Mouse (Mus musculus): ENCODE measurements around the gene Gm13030. TPM values are rescaled to one million over a fixed set of nuclear protein-coding genes. Genes with fewer than 3 reads are reported as not detected.

The Gm13030 gene
- polyA plus RNA-seq, 1 experiment from 2014 or later: not detected

DNA sequence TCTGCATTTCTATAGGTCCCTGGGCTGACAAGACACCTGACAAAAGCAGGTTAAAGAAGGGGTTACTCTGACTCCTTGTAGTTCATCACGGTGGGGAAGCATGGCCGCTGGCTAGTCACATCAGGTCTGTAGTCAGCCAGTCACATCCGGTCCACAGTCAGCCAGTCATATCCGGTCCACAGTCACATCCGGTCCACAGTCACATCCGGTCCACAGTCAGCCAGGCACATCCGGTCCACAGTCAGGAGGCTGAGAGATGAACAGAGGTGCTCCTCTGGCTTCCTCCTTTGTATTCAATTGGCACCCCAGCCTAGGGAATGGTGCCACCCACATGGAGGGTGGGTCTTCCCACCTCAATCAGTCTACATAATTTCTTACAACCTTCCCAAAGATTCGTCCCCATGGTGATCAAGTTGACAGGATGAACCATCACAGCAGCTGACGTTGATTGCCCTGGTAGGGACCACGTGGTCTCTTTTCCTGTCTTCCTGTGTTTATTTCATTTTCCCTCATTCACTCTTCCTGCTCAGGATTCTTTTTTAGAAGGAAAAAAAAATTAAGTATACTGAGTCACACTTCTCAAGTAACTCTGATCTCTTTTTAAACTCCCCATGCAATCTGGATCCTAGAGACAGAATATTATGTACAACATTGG is 10.3 kb downstream of the Gm13030 start, which contains the start of gene Pla2g5:
Gene Pla2g5 (minus strand): TSS at position 139 of the 655 bp plus-strand sequence.
- H3K4me2 ChIP-seq: no peak within 1 kb of the TSS
- 74% methylated on average over 10 of the region's 10 CpGs for WGBS
- no peak within 1 kb of the TSS for H3K27ac ChIP-seq
- no peak within 1 kb of the TSS for H3K4me3 ChIP-seq
- no peak for ATAC-seq (replicated peaks)
- H3K27me3 ChIP-seq (replicated peaks): no peaks in the 10 kb centered on the region
- no peaks in the 10 kb centered on the region for H3K9me3 ChIP-seq
- no peaks in the 10 kb centered on the region for H3K36me3 ChIP-seq (replicated peaks)
- H3K9ac ChIP-seq: no peak within 1 kb of the TSS
- H3K4me1 ChIP-seq: peaks cover 11% of the 10 kb centered on the region; the same call in 1 of the 2 replicates

DNA sequence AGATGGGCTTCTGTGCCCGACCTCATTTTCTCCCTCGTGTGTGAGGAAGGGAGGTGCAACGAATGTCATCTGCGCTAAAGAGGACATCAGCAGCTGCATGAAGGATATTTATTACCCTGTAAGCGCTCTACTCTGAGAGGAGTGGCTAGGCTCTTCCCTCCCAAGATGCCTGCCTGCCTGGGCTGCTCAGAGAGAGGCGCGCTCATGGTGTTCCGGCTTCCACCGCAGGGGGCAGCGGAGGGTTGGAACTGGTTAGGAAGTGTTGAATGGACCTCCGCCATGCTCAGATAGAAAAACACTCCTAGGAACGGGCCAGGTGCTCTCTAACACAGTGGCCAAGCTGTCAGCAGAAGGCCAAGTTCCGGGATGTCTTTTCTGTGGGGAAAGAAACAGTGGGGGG is 14.0 kb downstream of the Gm13030 start:
- peak overlapping the region; percentile 37 for H3K4me3 ChIP-seq
- H3K27ac ChIP-seq: peak overlapping the region; percentile 71; the same call in 1 of the 2 replicates
- no peaks in the 10 kb centered on the region; the same call in 1 of the 2 replicates for H3K27me3 ChIP-seq (replicated peaks)
- 6% methylated on average over 13 of the region's 13 CpGs for WGBS
- H3K4me2 ChIP-seq: peak overlapping the region; percentile 50
- peak; percentile 92 for ATAC-seq (replicated peaks)
- H3K36me3 ChIP-seq (replicated peaks): no peaks in the 10 kb centered on the region
- peak overlapping the region; percentile 45 for H3K9ac ChIP-seq
- no peaks in the 10 kb centered on the region for H3K9me3 ChIP-seq
- peaks cover 11% of the 10 kb centered on the region; the same call in 1 of the 2 replicates for H3K4me1 ChIP-seq

DNA sequence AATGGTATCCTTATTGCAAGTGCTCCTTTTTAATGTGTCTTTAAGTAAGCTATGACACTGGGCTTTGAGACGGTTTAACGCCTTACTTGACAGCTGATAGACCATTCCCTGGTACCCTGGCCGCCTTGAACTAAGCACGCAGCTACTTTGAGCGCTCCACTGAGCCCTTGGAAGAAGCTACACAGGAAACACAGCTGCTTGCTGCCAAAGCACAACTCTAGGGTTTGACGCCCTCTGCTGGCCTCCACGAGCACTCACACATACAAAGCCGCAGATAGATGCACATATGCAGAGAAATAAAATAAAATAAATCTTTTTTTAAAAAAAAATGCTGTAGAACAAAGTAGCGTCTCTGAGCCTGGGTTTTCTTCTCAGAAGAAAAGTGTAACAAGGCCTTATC is 14.5 kb downstream of the Gm13030 start:
- Histone ChIP-seq H3K4me1 (peaks cover 11% of the 10 kb centered on the region; the same call in 1 of the 2 replicates), H3K4me3 (peak overlapping the region; percentile 37), H3K36me3 (replicated peaks) (no peaks in the 10 kb centered on the region), H3K27ac (peak overlapping the region; percentile 71; the same call in 1 of the 2 replicates), H3K4me2 (peak overlapping the region; percentile 50), H3K9me3 (no peaks in the 10 kb centered on the region), H3K27me3 (replicated peaks) (no peaks in the 10 kb centered on the region; the same call in 1 of the 2 replicates), H3K9ac (peak overlapping the region; percentile 45)
- ATAC-seq (replicated peaks): 0 out of 2 replicates have a peak, but pooled peaks have one; percentile 48
- 12% methylated on average over 9 of the region's 9 CpGs for WGBS

DNA sequence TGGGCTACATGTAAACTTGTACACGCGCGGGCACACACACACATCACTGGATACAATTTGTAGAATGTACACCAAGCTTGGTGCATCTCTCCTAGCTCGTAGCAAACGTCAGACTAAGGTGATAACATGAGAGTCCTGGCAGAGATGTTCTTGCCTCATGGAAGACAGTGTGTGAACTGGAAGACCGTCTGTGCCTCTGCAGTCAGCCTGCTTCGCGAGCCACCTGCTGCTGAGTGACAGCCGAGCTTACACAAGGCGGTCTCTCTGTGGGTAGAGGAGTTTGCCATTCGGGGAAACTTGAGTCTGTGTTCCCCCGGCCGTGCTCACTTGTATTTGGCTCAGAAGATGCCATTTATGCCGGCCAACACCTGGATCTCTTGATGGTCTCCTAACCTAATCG is 15.3 kb downstream of the Gm13030 start:
- Histone ChIP-seq H3K4me2 (no peak overlapping the region), H3K9me3 (no peaks in the 10 kb centered on the region), H3K9ac (no peak overlapping the region), H3K27me3 (replicated peaks) (no peaks in the 10 kb centered on the region; the same call in 1 of the 2 replicates), H3K27ac (no peak overlapping the region), H3K4me3 (no peak overlapping the region), H3K4me1 (peaks cover 11% of the 10 kb centered on the region; the same call in 1 of the 2 replicates), H3K36me3 (replicated peaks) (no peaks in the 10 kb centered on the region)
- ATAC-seq (replicated peaks): no peak
- 86% methylated on average over 15 of the region's 15 CpGs for WGBS

DNA sequence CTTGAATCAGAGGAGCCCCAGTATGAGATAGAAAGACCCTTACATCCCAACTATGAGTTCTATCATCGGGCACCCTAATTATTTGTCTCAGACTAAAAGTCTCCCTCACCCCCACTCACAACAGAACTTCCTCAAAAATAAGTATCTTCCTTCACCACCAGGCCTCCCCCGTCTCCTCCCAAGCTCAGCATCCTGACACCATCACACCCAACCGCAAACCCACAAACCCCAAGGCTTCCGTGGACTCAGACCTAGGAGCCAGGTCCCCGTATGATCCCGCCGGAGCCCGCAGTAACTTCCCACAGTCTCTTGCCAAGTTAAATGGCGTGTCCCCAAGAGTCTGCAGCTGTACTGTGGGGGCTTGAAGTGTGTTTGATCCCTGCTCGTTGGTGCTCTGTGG is 16.2 kb downstream of the Gm13030 start:
- Histone ChIP-seq H3K36me3 (replicated peaks) (no peaks in the 10 kb centered on the region), H3K27me3 (replicated peaks) (no peaks in the 10 kb centered on the region; the same call in 1 of the 2 replicates), H3K4me3 (no peak overlapping the region), H3K4me2 (no peak overlapping the region), H3K9ac (no peak overlapping the region), H3K27ac (no peak overlapping the region), H3K9me3 (no peaks in the 10 kb centered on the region), H3K4me1 (peaks cover 11% of the 10 kb centered on the region; the same call in 1 of the 2 replicates)
- 88% methylated on average over 10 of the region's 10 CpGs for WGBS
- no peak for ATAC-seq (replicated peaks)

DNA sequence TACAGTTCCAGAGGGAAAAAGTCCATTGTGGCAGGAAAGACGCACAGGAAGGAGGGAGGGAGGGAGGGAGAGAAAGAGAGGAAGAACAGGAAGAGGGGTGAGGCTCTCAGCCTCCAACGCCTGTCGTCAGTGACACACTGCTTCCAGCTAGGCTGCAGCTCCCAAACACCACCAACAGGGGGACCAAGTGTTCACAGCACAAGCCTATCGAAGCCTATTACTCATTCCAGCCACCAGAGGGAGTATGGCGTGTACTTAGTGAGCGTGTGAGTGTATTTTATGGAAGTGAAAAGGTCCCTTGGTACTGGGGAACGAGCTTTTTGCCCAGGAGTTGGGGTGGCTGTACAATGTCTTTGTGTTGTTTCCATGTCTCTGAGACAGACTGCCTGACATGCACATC is 17.3 kb downstream of the Gm13030 start:
- WGBS: 35% methylated on average over 7 of the region's 7 CpGs
- no peak overlapping the region for H3K27ac ChIP-seq
- H3K36me3 ChIP-seq (replicated peaks): no peaks in the 10 kb centered on the region
- H3K9ac ChIP-seq: no peak overlapping the region
- H3K27me3 ChIP-seq (replicated peaks): peaks cover 2% of the 10 kb centered on the region; the same call in 1 of the 2 replicates
- peaks cover 11% of the 10 kb centered on the region; the same call in 1 of the 2 replicates for H3K4me1 ChIP-seq
- no peaks in the 10 kb centered on the region for H3K9me3 ChIP-seq
- H3K4me3 ChIP-seq: no peak overlapping the region
- no peak for ATAC-seq (replicated peaks)
- no peak overlapping the region for H3K4me2 ChIP-seq

DNA sequence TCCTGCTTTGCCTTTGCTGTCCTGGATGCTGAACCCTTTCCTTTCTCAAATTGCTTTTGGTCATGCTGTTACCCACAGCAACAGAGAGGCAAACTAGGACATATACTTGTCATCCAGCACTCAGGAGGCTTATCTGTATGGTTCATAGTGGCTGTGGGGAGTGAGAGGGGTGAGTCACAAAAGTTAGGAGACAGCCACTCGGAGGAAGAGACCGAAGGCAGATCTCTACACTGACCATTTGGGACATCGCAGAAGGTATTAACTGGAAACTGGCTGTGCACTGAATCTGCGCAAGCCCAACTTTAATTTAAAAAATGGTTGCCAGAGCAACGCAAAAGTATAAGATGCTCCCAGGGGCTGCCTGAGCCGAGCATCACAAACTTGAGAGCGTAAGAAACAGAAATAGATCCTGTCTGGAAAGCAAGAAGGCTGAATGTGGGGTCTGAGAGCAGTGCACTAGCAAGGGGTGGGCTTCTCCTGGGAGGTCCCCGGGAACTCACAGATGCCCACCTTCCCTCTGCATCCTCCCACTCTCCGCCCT is 18.6 kb downstream of the Gm13030 start:
- Histone ChIP-seq H3K4me2 (no peak overlapping the region), H3K9me3 (no peaks in the 10 kb centered on the region), H3K36me3 (replicated peaks) (no peaks in the 10 kb centered on the region), H3K27ac (no peak overlapping the region), H3K4me1 (peaks cover 9% of the 10 kb centered on the region; the same call in 1 of the 2 replicates), H3K4me3 (no peak overlapping the region), H3K27me3 (replicated peaks) (peaks cover 2% of the 10 kb centered on the region; the same call in 1 of the 2 replicates), H3K9ac (no peak overlapping the region)
- WGBS: 74% methylated on average over 9 of the region's 9 CpGs
- no peak for ATAC-seq (replicated peaks)

DNA sequence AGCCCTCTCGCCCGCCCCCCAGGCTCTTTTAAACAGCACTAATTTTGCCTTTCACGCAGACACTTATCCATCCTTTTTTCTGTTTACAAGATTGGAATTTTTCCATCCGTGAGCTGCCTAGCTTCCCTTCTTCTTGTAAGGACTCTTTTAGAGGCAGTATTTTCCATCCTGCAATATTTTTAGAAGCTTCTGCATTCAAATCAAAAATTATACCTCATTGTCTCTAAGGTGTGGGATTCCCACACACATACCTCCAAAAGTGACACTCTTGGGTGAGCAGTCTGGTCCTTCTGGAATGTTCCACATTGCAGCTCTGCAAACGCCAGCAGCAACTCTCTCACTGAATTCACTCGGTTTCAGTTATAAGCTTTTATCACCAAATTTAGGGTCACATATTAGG is 20.8 kb downstream of the Gm13030 start:
- Histone ChIP-seq H3K36me3 (replicated peaks) (no peaks in the 10 kb centered on the region), H3K9ac (no peak overlapping the region), H3K9me3 (no peaks in the 10 kb centered on the region), H3K27ac (no peak overlapping the region), H3K4me2 (no peak overlapping the region), H3K4me3 (no peak overlapping the region), H3K27me3 (replicated peaks) (peaks cover 2% of the 10 kb centered on the region; the same call in 1 of the 2 replicates), H3K4me1 (no peaks in the 10 kb centered on the region)
- 78% methylated on average over 6 of the region's 6 CpGs for WGBS
- ATAC-seq (replicated peaks): no peak

DNA sequence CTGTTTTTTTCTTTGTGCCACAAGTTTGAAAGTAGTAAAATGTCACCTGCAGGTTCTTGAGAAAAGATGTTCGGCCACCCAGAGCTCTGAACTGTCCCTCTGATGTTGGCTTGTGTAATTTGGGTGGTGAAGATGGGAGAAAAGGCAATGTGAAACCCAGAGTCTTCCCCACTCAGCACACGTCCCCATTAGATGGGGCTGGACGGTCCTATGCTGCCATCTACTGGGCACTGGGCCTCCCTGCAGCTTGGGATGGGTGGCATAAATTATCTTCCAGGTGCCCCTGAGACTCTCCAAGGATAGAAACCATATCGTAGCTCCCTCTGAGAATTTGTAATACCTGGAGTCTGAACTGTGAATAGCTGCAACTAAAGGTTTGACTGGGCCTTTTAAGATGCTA is 22.3 kb downstream of the Gm13030 start:
- Histone ChIP-seq H3K4me2 (no peak overlapping the region), H3K27ac (no peak overlapping the region), H3K36me3 (replicated peaks) (no peaks in the 10 kb centered on the region), H3K4me1 (no peaks in the 10 kb centered on the region), H3K9ac (no peak overlapping the region), H3K27me3 (replicated peaks) (peaks cover 2% of the 10 kb centered on the region; the same call in 1 of the 2 replicates), H3K4me3 (no peak overlapping the region), H3K9me3 (no peaks in the 10 kb centered on the region)
- ATAC-seq (replicated peaks): peak; percentile 74
- WGBS: 5% methylated on average over 4 of the region's 4 CpGs

DNA sequence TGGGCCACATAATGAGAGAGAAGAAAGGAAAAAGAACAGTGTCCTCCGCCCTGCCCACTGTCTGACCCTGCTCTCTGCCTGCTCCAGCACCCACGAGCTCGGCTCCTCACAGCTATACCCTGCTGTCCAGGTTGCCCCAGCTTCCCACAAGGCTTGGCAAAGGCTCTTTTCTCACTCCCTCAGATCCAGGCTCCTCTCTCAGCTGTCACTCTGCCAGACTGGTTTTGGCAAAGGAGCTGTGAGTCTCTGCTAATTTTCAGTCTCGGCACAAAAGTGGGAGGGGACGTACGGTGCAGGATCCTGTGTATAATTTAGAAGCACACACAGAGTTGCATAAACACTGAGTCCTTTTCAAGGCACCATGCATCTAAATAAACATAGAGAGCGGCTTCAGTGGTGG is 32.4 kb downstream of the Gm13030 start:
- H3K4me3 ChIP-seq: no peak overlapping the region
- H3K4me2 ChIP-seq: no peak overlapping the region
- H3K27ac ChIP-seq: no peak overlapping the region
- H3K36me3 ChIP-seq (replicated peaks): no peaks in the 10 kb centered on the region
- no peak overlapping the region for H3K9ac ChIP-seq
- H3K27me3 ChIP-seq (replicated peaks): no peaks in the 10 kb centered on the region
- ATAC-seq (replicated peaks): no peak
- no peaks in the 10 kb centered on the region for H3K4me1 ChIP-seq
- H3K9me3 ChIP-seq: no peaks in the 10 kb centered on the region
- 78% methylated on average over 7 of the region's 7 CpGs for WGBS

DNA sequence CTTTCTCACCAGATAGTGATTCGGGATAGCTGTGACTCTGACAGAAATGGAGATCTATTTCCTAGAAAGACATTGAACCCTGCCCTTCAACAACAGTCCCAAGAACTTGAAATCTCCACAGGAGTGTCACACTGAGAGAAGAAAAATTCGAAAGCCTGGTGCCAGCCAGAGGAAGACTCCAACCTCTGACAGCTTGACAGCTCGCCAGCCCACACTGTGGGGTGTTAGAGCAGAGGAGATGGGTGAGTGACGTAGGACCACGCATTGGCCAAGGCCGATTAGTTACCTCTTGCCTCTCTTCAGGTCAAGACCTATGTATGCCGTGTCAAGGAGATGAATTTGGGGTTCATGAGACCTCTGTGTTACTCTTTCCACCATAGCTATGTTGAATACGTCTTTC is 33.0 kb downstream of the Gm13030 start:
- H3K9ac ChIP-seq: no peak overlapping the region
- no peak overlapping the region for H3K27ac ChIP-seq
- H3K27me3 ChIP-seq (replicated peaks): no peaks in the 10 kb centered on the region
- H3K4me1 ChIP-seq: no peaks in the 10 kb centered on the region
- no peaks in the 10 kb centered on the region for H3K9me3 ChIP-seq
- no peak for ATAC-seq (replicated peaks)
- no peak overlapping the region for H3K4me3 ChIP-seq
- WGBS: 88% methylated on average over 8 of the region's 8 CpGs
- no peak overlapping the region for H3K4me2 ChIP-seq
- H3K36me3 ChIP-seq (replicated peaks): no peaks in the 10 kb centered on the region

DNA sequence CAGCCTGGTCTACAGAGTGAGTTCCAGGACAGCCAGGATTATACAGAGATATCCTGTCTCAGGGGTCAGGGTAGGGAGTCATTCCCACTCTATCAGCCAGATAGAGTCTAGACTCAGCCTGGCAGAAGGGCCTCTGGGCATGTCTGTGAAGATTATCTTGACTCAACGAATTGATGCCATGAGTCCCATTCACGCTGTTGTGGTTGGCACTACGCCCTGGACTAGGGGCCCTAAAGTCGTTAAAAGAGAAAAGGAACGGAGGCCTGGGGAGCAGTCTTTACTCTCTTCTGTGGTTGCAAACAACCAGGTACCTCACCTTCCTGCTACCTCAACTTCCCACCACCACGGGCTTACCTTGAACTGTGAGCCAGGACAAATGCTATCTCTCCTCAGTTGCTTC is 34.0 kb downstream of the Gm13030 start:
- Histone ChIP-seq H3K9me3 (no peaks in the 10 kb centered on the region), H3K9ac (no peak overlapping the region), H3K4me3 (no peak overlapping the region), H3K4me1 (no peaks in the 10 kb centered on the region), H3K36me3 (replicated peaks) (no peaks in the 10 kb centered on the region), H3K4me2 (no peak overlapping the region), H3K27me3 (replicated peaks) (no peaks in the 10 kb centered on the region), H3K27ac (no peak overlapping the region)
- no peak for ATAC-seq (replicated peaks)
- WGBS: 84% methylated on average over 6 of the region's 6 CpGs

Data from midbrain, embryonic 15.5 days (tissue).